ENCODE assay signal across 18 mouse cellular contexts in the genomic region with DNA sequence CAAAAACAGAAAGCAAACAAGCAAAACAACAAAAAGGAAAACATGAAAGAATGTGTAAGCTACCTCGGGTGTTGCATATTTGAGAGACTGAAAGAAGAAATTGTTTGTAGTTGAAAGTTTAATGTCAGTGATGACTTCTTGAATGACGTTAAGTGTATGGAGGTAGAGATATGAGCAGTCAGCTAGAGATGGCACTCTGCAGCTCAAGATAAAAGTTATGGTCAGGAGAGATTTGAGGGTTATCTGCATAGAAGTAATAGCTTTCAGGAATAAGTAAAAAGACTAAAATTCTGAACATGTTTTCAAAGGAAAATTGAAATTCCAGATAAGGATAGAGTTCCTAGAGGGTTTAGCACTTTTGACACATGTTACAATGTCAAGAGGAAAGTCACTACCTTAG.
"Had no signal": no experiment of that assay in that cellular context is flagged by ENCODE, and none has a peak within 500 bp of the region (broad histone marks: within the 10 kb centered on the region; RNA-seq: fewer than 3 reads in every experiment).

No protein-coding gene starts in this region.

- H3K27me3 ChIP-seq: liver, embryonic 15.5 days; midbrain, embryonic 12.5 days; midbrain, embryonic 15.5 days; neural tube, embryonic 12.5 days; neural tube, embryonic 15.5 days had no signal

- H3K4me2 ChIP-seq: liver, embryonic 15.5 days; lung, embryonic 14.5 days; midbrain, embryonic 12.5 days; midbrain, embryonic 15.5 days; neural tube, embryonic 12.5 days; neural tube, embryonic 15.5 days had no signal

- DNase-seq: kidney, adult 2 months; kidney, postnatal 25 days; layer of hippocampus, postnatal 36 days; lung, embryonic 14.5 days; lung, postnatal 36 days; retina, postnatal 1 day; thymus, adult 2 months; thymus, postnatal 14 days; thymus, postnatal 4 days had no signal

- H3K4me3 ChIP-seq: left cerebral cortex, adult 2 months; liver, embryonic 15.5 days; midbrain, embryonic 12.5 days; midbrain, embryonic 15.5 days; neural tube, embryonic 12.5 days; neural tube, embryonic 15.5 days had no signal

- H3K27ac ChIP-seq: kidney, postnatal 0 days; left cerebral cortex, adult 2 months; liver, embryonic 15.5 days; midbrain, embryonic 12.5 days; midbrain, embryonic 15.5 days; neural tube, embryonic 12.5 days; neural tube, embryonic 15.5 days had no signal

- H3K9me3 ChIP-seq: liver, embryonic 15.5 days; midbrain, embryonic 12.5 days; midbrain, embryonic 15.5 days; neural tube, embryonic 12.5 days; neural tube, embryonic 15.5 days had no signal

- H3K9ac ChIP-seq: liver, embryonic 15.5 days; lung, embryonic 14.5 days; midbrain, embryonic 12.5 days; midbrain, embryonic 15.5 days; neural tube, embryonic 12.5 days; neural tube, embryonic 15.5 days had no signal

- ATAC-seq: intestine, postnatal 0 days; lung, postnatal 0 days; midbrain, embryonic 15.5 days had no signal

- H3K36me3 ChIP-seq: liver, embryonic 15.5 days; midbrain, embryonic 12.5 days; midbrain, embryonic 15.5 days; neural tube, embryonic 12.5 days; neural tube, embryonic 15.5 days had no signal

- H3K4me1 ChIP-seq: liver, embryonic 15.5 days; midbrain, embryonic 12.5 days; midbrain, embryonic 15.5 days; neural tube, embryonic 12.5 days; neural tube, embryonic 15.5 days had no signal
